13 mouse cellular contexts compared by ENCODE assay signal in the genomic region with DNA sequence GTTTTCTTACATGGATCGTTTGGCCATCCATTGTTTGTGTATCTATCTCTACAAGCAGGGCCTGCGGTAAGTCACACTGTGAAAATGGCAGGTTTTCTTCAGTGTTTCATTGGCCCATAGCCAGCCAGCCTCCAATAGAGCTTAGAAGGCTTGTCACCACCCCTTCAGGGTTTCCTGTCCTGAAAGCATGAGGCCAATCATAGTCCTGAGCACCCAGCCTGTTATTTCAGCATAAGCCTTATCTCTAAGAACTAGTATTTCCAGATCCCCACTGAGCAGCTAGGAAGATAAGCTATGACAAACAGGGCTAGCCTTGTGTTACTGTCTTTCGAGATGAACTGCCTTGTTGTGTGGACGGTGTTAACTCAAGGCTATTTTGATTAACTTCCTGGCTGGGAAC. TPM values are rescaled to one million over a fixed set of nuclear protein-coding genes. Genes with fewer than 3 reads are reported as not detected.
DNase-seq lines count a peak whose midpoint lies in the region; ATAC-seq lines count a peak whose summit lies in the region.
"Had no signal": no experiment of that assay in that cellular context is flagged by ENCODE, and none has a peak within 500 bp of the region (broad histone marks: within the 10 kb centered on the region; RNA-seq: fewer than 3 reads in every experiment).

No protein-coding gene starts in this region.

- H3K4me2 ChIP-seq in liver, embryonic 16.5 days (ENCODE audit: low read depth, low read length), result no peak overlapping the region
- no peak overlapping the region for H3K4me2 ChIP-seq in hindbrain, embryonic 16.5 days (ENCODE audit: low read length)

- ATAC-seq in liver, embryonic 16.5 days (ENCODE audit: low read depth), result peak; percentile 45; the same call in 1 of the 2 replicates
- ATAC-seq in hindbrain, embryonic 16.5 days, result no peak

- no peaks in the 10 kb centered on the region for H3K27me3 ChIP-seq in liver, embryonic 16.5 days (ENCODE audit: control insufficient read depth, insufficient read depth, low read depth, low read length)
- H3K27me3 ChIP-seq in hindbrain, embryonic 16.5 days (replicated peaks; ENCODE audit: control insufficient read depth, insufficient read depth, low read length), result no peaks in the 10 kb centered on the region

- H3K9ac ChIP-seq in liver, embryonic 16.5 days (ENCODE audit: low read depth, low read length), result no peak overlapping the region
- H3K9ac ChIP-seq in hindbrain, embryonic 16.5 days (ENCODE audit: low read depth, low read length), result no peak overlapping the region

- no peak overlapping the region for H3K27ac ChIP-seq in liver, embryonic 16.5 days (ENCODE audit: low read length)
- H3K27ac ChIP-seq in hindbrain, embryonic 16.5 days (ENCODE audit: low read depth, low read length), result no peak overlapping the region
- H3K27ac ChIP-seq: gastrocnemius, adult 2 months had no signal

- intact Hi-C loops in heart, postnatal 10 days (cut with DNase I), result no loop called here

- H3K4me1 ChIP-seq in liver, embryonic 16.5 days (ENCODE audit: control insufficient read depth, low read depth, low read length), result no peaks in the 10 kb centered on the region
- no peaks in the 10 kb centered on the region for H3K4me1 ChIP-seq in hindbrain, embryonic 16.5 days (ENCODE audit: control insufficient read depth, insufficient read depth, low read depth, low read length)

- DNase-seq in heart, adult 11 months, result peak; percentile 82
- no peak for DNase-seq in heart, postnatal 10 days
- peak; percentile 56 for DNase-seq in urinary bladder, postnatal 14 days (ENCODE audit: low spot score)
- DNase-seq in urinary bladder, postnatal 10 days (ENCODE audit: low spot score), result no peak
- DNase-seq in neural tube, embryonic 10.5 days (ENCODE audit: extremely low spot score, low spot score), result no peak
- DNase-seq in ovary, postnatal 36 days (ENCODE audit: low spot score), result no peak
- DNase-seq: adrenal gland, postnatal 36 days; cerebellum, adult 11-12 months; gastrocnemius, adult 2 months; kidney, adult 18-20 months; lung, postnatal 4 days had no signal

- H3K4me3 ChIP-seq in liver, embryonic 16.5 days (ENCODE audit: low read depth, low read length), result no peak overlapping the region
- H3K4me3 ChIP-seq in hindbrain, embryonic 16.5 days (ENCODE audit: low read length), result no peak overlapping the region
- H3K4me3 ChIP-seq: gastrocnemius, adult 2 months had no signal

- 22% methylated on average over 4 of the region's 4 CpGs for WGBS in liver, embryonic 16.5 days (ENCODE audit: insufficient replicate concordance)
- 79% methylated on average over 4 of the region's 4 CpGs for WGBS in hindbrain, embryonic 16.5 days

- no peaks in the 10 kb centered on the region for H3K9me3 ChIP-seq in liver, embryonic 16.5 days (replicated peaks; ENCODE audit: control insufficient read depth, low read length)
- no peaks in the 10 kb centered on the region for H3K9me3 ChIP-seq in hindbrain, embryonic 16.5 days (ENCODE audit: control insufficient read depth, low read length)

- no peaks in the 10 kb centered on the region for H3K36me3 ChIP-seq in liver, embryonic 16.5 days (ENCODE audit: control insufficient read depth, insufficient read depth)
- no peaks in the 10 kb centered on the region for H3K36me3 ChIP-seq in hindbrain, embryonic 16.5 days (ENCODE audit: control insufficient read depth, insufficient read depth, low read length)

RNA-seq across cellular contexts. Expression of gene Sidt1, which starts 19.6 kb away (rescaled TPM):
- under 1 TPM; 0.27 to 0.36 TPM for total RNA-seq in heart, postnatal 10 days (2021)
- 0.02 and 0.05 TPM in 2 replicates for polyA plus RNA-seq in liver, embryonic 16.5 days (2015; fragmentation: Nextera tagmentation; extraction: Ambion mirVana)
- polyA plus RNA-seq in hindbrain, embryonic 16.5 days (2015; fragmentation: Nextera tagmentation; extraction: Ambion mirVana), result 20.4 TPM in 2 replicates

RNA-seq across cellular contexts. Expression of gene Spice1, which starts 33.5 kb away (rescaled TPM):
- 1 to 10 TPM; 6.8 to 8.9 TPM for total RNA-seq in heart, postnatal 10 days (2021)
- 7.5 and 7.7 TPM in 2 replicates for polyA plus RNA-seq in liver, embryonic 16.5 days (2015; fragmentation: Nextera tagmentation; extraction: Ambion mirVana)
- polyA plus RNA-seq in hindbrain, embryonic 16.5 days (2015; fragmentation: Nextera tagmentation; extraction: Ambion mirVana), result 12.7 and 18.4 TPM in 2 replicates

Comparison
In these comparisons a context has a peak if more than half of its experiments do, and no peak if none do; other contexts are left out.
1. DNase-seq: peak in heart, adult 11 months (single experiment) and urinary bladder, postnatal 14 days (single experiment); none in heart, postnatal 10 days (0 of 2), urinary bladder, postnatal 10 days (single experiment), neural tube, embryonic 10.5 days (single experiment) and ovary, postnatal 36 days (single experiment).
2. RNA of gene Sidt1, which starts 19.6 kb away (polyA plus RNA-seq): 20.4 TPM in hindbrain, embryonic 16.5 days; 0.02 to 0.05 TPM in liver, embryonic 16.5 days; every median in the first group is over 10 times any median in the second.